Mouse (Mus musculus): Measurements from ENCODE around the gene Enox1. TPM values are rescaled to one million over a fixed set of nuclear protein-coding genes. Genes with fewer than 3 reads are reported as not detected.

Enox1 gene
- polyA plus RNA-seq, 1 experiment from 2014 or later = 0.09 TPM

DNA sequence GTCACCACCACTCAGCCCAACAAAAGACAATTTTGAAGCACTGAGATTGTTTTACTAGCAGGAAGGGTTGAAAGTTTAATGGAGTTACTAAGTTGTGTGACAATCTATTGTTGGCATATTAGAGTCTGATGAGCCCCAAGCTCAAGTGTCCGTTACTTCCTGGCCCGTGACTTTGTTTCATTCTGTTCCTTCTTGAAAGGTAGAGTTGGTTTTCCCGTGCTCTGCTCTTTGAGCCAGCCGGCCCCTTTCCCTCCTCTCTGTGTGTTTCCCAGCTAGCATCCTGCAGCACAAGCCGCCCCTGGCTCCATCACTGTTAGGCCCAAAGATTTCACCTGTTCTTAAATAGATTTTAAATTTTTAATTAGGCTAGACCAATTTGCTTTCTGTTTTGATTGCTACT, 26.9 kb downstream of the Enox1 start:
- H3K4me3 ChIP-seq (ENCODE audit: low read depth, low read length) = no peak overlapping the region
- no peak overlapping the region for H3K9ac ChIP-seq (replicated peaks)
- DNase-seq (no peak), ATAC-seq (no peak)
- no peak overlapping the region for H3K4me2 ChIP-seq (ENCODE audit: low read depth, low read length)
- no peaks in the 10 kb centered on the region for H3K27me3 ChIP-seq (ENCODE audit: insufficient read depth, low read length)
- H3K9me3 ChIP-seq (ENCODE audit: low read length) = no peaks in the 10 kb centered on the region
- H3K36me3 ChIP-seq (replicated peaks; ENCODE audit: insufficient read depth, low read length) = no peaks in the 10 kb centered on the region
- H3K27ac ChIP-seq (ENCODE audit: low read depth) = no peak overlapping the region
- H3K4me1 ChIP-seq (ENCODE audit: insufficient read depth) = no peaks in the 10 kb centered on the region
- WGBS (ENCODE audit: insufficient replicate concordance) = 79% methylated on average over 5 of the region's 5 CpGs
- TF ChIP-seq CTCF (IDR thresholded peaks at IDR 0.05; ENCODE audit: low read depth) = no peak
- TF ChIP-seq EP300 (IDR thresholded peaks at IDR 0.05; ENCODE audit: low read depth) = no peak

GRCm38 (mm10) chr14:77190158-77190557, 33.6 kb downstream of the Enox1 start:
- DNase-seq = no peak
- Histone ChIP-seq H3K4me1 (ENCODE audit: insufficient read depth) (no peaks in the 10 kb centered on the region), H3K9me3 (ENCODE audit: low read length) (no peaks in the 10 kb centered on the region), H3K4me3 (ENCODE audit: low read depth, low read length) (no peak overlapping the region), H3K9ac (replicated peaks) (no peak overlapping the region), H3K27me3 (ENCODE audit: insufficient read depth, low read length) (no peaks in the 10 kb centered on the region), H3K4me2 (ENCODE audit: low read depth, low read length) (no peak overlapping the region), H3K27ac (ENCODE audit: low read depth) (no peak overlapping the region), H3K36me3 (replicated peaks; ENCODE audit: insufficient read depth, low read length) (no peaks in the 10 kb centered on the region)
- TF ChIP-seq CTCF (IDR thresholded peaks at IDR 0.05; ENCODE audit: low read depth) (no peak), EP300 (IDR thresholded peaks at IDR 0.05; ENCODE audit: low read depth) (no peak)
- 64% methylated on average over 2 of the region's 2 CpGs for WGBS (ENCODE audit: insufficient replicate concordance)
- no peak for ATAC-seq

DNA sequence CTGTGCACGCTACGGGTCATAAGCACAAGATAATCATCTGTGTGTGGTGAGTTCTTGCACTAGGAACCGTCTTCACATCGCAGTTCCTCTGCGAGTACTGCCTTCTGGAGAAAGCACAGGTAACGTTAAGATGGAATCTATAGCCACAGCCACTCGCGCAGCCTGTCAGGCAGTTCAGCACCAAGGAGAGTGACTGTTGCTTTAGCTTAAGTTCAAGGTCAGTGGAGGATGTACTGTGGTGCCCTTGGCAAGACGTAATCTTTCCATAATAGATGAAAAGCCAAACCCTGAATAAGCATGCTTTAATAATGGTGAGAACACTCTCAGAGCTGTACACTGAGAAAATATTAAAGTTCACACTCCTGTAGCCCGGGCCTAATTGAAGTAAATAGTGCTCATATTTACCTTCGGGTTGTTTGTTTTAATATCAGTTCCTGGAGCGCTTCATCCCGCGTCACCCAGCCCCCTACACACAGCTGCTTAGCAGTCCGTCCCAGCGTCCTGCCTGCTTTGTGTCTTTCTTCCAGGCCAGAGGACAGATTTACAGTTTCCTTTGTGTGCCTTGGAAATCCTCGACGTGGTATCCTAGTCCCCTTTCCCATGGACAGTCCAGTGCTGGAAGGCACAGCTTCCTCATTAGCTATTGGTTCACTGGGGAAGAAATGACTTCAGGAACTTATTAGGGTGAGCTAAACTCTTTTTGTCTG, 38.9 kb downstream of the Enox1 start:
- no peaks in the 10 kb centered on the region for H3K4me1 ChIP-seq (ENCODE audit: insufficient read depth)
- H3K27ac ChIP-seq (ENCODE audit: low read depth) = no peak overlapping the region
- DNase-seq = no peak
- H3K4me2 ChIP-seq (ENCODE audit: low read depth, low read length) = no peak overlapping the region
- no peak for ATAC-seq
- H3K36me3 ChIP-seq (replicated peaks; ENCODE audit: insufficient read depth, low read length) = no peaks in the 10 kb centered on the region
- H3K9ac ChIP-seq (replicated peaks) = no peak overlapping the region
- TF ChIP-seq EP300 (IDR thresholded peaks at IDR 0.05; ENCODE audit: low read depth) (no peak), CTCF (IDR thresholded peaks at IDR 0.05; ENCODE audit: low read depth) (no peak)
- 40% methylated on average over 18 of the region's 18 CpGs for WGBS (ENCODE audit: insufficient replicate concordance)
- no peaks in the 10 kb centered on the region for H3K9me3 ChIP-seq (ENCODE audit: low read length)
- H3K27me3 ChIP-seq (ENCODE audit: insufficient read depth, low read length) = no peaks in the 10 kb centered on the region
- no peak overlapping the region for H3K4me3 ChIP-seq (ENCODE audit: low read depth, low read length)

DNA sequence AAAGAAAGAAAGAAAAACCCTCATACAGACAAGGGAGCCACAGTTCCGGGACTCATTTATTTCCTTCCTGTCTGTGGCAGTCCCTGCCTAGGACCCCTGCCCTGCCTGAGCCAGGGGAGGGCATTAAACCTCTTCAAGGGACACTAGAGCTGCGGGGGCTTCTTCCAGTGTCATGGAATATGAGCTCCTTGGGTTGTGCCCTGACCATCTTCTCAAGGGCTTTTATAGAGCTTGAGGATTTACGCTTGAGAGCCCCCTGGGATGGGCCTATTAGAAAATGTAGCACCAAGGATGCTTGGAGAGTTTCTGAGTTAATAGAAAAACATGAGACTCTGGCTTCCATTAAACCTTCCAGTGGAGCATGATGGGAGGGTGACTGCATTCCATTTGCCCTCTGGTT, 39.7 kb downstream of the Enox1 start:
- no peak overlapping the region for H3K4me3 ChIP-seq (ENCODE audit: low read depth, low read length)
- TF ChIP-seq EP300 (IDR thresholded peaks at IDR 0.05; ENCODE audit: low read depth) (no peak), CTCF (IDR thresholded peaks at IDR 0.05; ENCODE audit: low read depth) (no peak)
- no peaks in the 10 kb centered on the region for H3K9me3 ChIP-seq (ENCODE audit: low read length)
- 58% methylated on average over 3 of the region's 3 CpGs for WGBS (ENCODE audit: insufficient replicate concordance)
- no peaks in the 10 kb centered on the region for H3K27me3 ChIP-seq (ENCODE audit: insufficient read depth, low read length)
- DNase-seq (no peak), ATAC-seq (no peak)
- no peaks in the 10 kb centered on the region for H3K4me1 ChIP-seq (ENCODE audit: insufficient read depth)
- no peak overlapping the region for H3K9ac ChIP-seq (replicated peaks)
- H3K36me3 ChIP-seq (replicated peaks; ENCODE audit: insufficient read depth, low read length) = no peaks in the 10 kb centered on the region
- H3K4me2 ChIP-seq (ENCODE audit: low read depth, low read length) = no peak overlapping the region
- no peak overlapping the region for H3K27ac ChIP-seq (ENCODE audit: low read depth)

DNA sequence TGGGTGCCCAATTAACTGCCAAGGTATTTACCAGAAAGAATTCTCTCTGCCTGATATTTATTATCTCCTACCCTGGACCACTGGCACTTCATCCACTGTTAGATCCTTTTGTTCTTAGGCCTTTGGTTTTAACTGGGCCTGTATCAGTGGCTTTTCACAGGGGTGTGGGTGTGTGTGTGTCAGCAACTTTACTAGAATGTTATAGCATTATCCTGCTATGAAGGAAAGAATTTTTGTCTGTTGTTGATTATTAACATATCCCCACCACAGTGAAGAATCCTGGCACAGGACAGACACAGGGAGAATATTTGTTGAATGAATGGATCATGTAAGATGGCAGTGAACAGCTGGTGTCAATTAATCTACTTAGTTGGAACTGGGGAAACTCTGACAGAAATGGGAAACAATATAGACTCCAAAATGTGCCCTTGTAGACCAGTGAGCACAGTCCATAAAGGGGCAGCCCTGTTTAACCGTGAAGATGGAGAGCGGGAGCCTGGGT, 40.9 kb downstream of the Enox1 start:
- TF ChIP-seq CTCF (IDR thresholded peaks at IDR 0.05; ENCODE audit: low read depth) (no peak), EP300 (IDR thresholded peaks at IDR 0.05; ENCODE audit: low read depth) (no peak)

GRCm38 (mm10) chr14:77210889-77211288, 54.3 kb downstream of the Enox1 start:
- 63% methylated on average over 8 of the region's 8 CpGs for whole genome bisulfite sequencing (ENCODE audit: insufficient replicate concordance)
- no peak for ATAC-seq
- DNase-seq = no peak
- H3K4me1 ChIP-seq (ENCODE audit: insufficient read depth) = no peaks in the 10 kb centered on the region
- H3K4me3 ChIP-seq (ENCODE audit: low read depth, low read length) = no peak overlapping the region
- H3K9me3 ChIP-seq (ENCODE audit: low read length) = no peaks in the 10 kb centered on the region
- H3K36me3 ChIP-seq (replicated peaks; ENCODE audit: insufficient read depth, low read length) = no peaks in the 10 kb centered on the region
- H3K27ac ChIP-seq (ENCODE audit: low read depth) = no peak overlapping the region
- no peak overlapping the region for H3K4me2 ChIP-seq (ENCODE audit: low read depth, low read length)
- no peak for TF ChIP-seq EP300 (IDR thresholded peaks at IDR 0.05; ENCODE audit: low read depth)
- TF ChIP-seq CTCF (IDR thresholded peaks at IDR 0.05; ENCODE audit: low read depth) = no peak
- H3K9ac ChIP-seq (replicated peaks) = no peak overlapping the region
- H3K27me3 ChIP-seq (ENCODE audit: insufficient read depth, low read length) = no peaks in the 10 kb centered on the region

More for the DNA sequence above, 40.9 kb downstream of the Enox1 start:
- Histone ChIP-seq H3K9ac (replicated peaks) (no peak overlapping the region), H3K27me3 (ENCODE audit: insufficient read depth, low read length) (no peaks in the 10 kb centered on the region), H3K27ac (ENCODE audit: low read depth) (no peak overlapping the region), H3K4me1 (ENCODE audit: insufficient read depth) (no peaks in the 10 kb centered on the region), H3K4me2 (ENCODE audit: low read depth, low read length) (no peak overlapping the region), H3K4me3 (ENCODE audit: low read depth, low read length) (no peak overlapping the region), H3K9me3 (ENCODE audit: low read length) (no peaks in the 10 kb centered on the region), H3K36me3 (replicated peaks; ENCODE audit: insufficient read depth, low read length) (no peaks in the 10 kb centered on the region)
- WGBS (ENCODE audit: insufficient replicate concordance) = 71% methylated on average over 2 of the region's 2 CpGs
- ATAC-seq (no peak), DNase-seq (no peak)
